Mouse (Mus musculus): Measurements from ENCODE around the gene Gm826. TPM values are rescaled to one million over a fixed set of nuclear protein-coding genes. Genes with fewer than 3 reads are reported as not detected.

Gm826 gene
- polyA plus RNA-seq, 1 experiment from 2014 or later: 0.38 TPM

DNA sequence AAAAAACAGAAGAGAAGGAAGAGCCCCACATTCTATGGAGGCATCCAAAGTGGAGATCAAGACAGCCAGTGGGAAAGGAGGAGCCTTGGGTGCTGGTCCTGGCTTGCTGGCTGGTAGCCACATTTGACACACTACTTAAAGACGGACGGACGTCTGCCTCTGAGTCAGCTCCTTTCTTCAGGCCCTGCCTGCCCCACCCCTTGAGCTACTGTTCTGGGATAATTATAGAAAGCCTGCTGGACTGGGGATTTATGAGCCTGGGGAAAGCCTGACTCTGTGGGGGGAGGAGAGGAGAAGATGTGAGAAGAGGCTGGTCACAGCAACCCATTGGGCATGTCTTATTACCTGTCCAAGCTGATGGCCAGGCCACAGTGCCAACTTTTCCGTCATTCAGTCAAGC, 12.1 kb downstream of the Gm826 start:
- Histone ChIP-seq H3K36me3 (ENCODE audit: control insufficient read depth, insufficient read depth, low read length) (no peaks in the 10 kb centered on the region), H3K27me3 (ENCODE audit: control insufficient read depth, insufficient read depth, low read length) (no peaks in the 10 kb centered on the region), H3K4me3 (replicated peaks; ENCODE audit: low read depth, low read length) (no peak overlapping the region), H3K9me3 (ENCODE audit: control insufficient read depth, low read length) (no peaks in the 10 kb centered on the region), H3K4me2 (ENCODE audit: low read length) (no peak overlapping the region), H3K9ac (replicated peaks; ENCODE audit: low read length) (no peak overlapping the region), H3K27ac (replicated peaks; ENCODE audit: low read depth, low read length) (no peak overlapping the region), H3K4me1 (ENCODE audit: control insufficient read depth, insufficient read depth, low read length) (no peaks in the 10 kb centered on the region)
- WGBS: 53% methylated on average over 4 of the region's 4 CpGs
- DNase-seq (no peak), ATAC-seq (ENCODE audit: low FRiP score, low TSS enrichment) (no peak)

DNA sequence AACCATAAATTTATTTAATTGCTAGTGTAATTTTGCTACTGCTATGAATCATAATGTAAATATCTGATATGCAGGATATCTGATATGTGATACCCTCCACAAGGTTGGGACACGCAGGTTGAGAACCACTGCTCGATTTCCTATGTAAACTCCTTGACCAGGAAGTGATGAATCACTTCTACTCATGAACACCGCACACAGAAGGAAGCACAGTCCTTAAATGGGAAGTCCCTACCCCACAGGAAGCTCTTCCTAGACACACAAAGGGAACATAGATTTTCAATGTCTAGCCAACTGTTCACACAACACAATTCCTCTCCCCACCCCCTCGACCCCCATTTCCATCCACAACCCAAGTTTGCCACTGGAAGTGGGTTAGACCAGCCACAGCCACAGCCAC, 15.7 kb downstream of the Gm826 start:
- Histone ChIP-seq H3K4me1 (ENCODE audit: control insufficient read depth, insufficient read depth, low read length) (no peaks in the 10 kb centered on the region), H3K4me3 (replicated peaks; ENCODE audit: low read depth, low read length) (no peak overlapping the region), H3K27me3 (ENCODE audit: control insufficient read depth, insufficient read depth, low read length) (no peaks in the 10 kb centered on the region), H3K27ac (replicated peaks; ENCODE audit: low read depth, low read length) (no peak overlapping the region), H3K4me2 (ENCODE audit: low read length) (no peak overlapping the region), H3K36me3 (ENCODE audit: control insufficient read depth, insufficient read depth, low read length) (no peaks in the 10 kb centered on the region), H3K9ac (replicated peaks; ENCODE audit: low read length) (no peak overlapping the region), H3K9me3 (ENCODE audit: control insufficient read depth, low read length) (no peaks in the 10 kb centered on the region)
- no peak for DNase-seq
- WGBS: 88% methylated on average over 4 of the region's 4 CpGs
- no peak for ATAC-seq (ENCODE audit: low FRiP score, low TSS enrichment)

DNA sequence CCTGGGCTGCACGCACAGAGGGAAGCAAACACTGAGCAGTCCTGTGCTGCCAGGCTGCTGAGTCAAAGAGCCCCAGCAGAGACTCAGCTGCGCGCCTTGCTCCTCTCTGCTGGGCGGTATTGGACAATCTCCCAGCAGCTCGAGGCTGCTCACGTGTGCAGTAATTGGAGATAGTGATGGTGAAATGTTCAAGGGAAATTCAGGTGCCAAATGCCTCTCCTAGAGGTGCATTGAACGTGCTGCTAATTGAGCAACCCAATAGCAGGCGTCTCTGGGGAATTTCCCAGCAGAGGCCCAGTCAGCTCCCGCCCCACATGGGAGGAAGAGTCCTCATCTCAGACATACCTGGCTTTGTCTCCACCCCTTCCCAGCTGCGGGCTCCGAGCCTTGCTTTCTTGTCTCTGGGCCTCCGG, 20.4 kb downstream of the Gm826 start:
- H3K4me2 ChIP-seq (ENCODE audit: low read length): no peak overlapping the region
- H3K27ac ChIP-seq (replicated peaks; ENCODE audit: low read depth, low read length): no peak overlapping the region
- H3K9me3 ChIP-seq (ENCODE audit: control insufficient read depth, low read length): no peaks in the 10 kb centered on the region
- no peak overlapping the region for H3K9ac ChIP-seq (replicated peaks; ENCODE audit: low read length)
- DNase-seq: peak; percentile 30
- ATAC-seq (ENCODE audit: low FRiP score, low TSS enrichment): no peak
- no peaks in the 10 kb centered on the region for H3K4me1 ChIP-seq (ENCODE audit: control insufficient read depth, insufficient read depth, low read length)
- H3K36me3 ChIP-seq (ENCODE audit: control insufficient read depth, insufficient read depth, low read length): no peaks in the 10 kb centered on the region
- no peaks in the 10 kb centered on the region for H3K27me3 ChIP-seq (ENCODE audit: control insufficient read depth, insufficient read depth, low read length)
- 33% methylated on average over 12 of the region's 12 CpGs for WGBS
- H3K4me3 ChIP-seq (replicated peaks; ENCODE audit: low read depth, low read length): no peak overlapping the region

DNA sequence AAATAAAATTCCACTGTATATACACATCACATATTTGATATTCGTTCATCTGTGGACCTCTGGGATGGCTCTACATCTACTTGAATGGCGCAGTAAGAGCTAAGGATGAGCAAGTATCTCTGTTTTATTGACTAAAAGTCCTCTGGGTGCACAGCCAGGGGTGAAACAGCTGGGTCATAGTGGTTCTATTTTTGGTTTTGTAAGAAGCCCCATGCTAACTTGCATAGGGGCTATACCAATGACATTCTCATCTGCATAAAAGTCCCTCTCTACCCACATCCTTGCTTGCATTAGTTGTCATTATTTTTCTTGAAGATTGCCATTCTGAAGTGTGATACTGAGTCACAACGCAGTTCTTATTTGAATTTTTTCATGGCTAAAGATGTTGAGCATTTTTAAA, 28.9 kb downstream of the Gm826 start:
- Histone ChIP-seq H3K9ac (replicated peaks; ENCODE audit: low read length) (no peak overlapping the region), H3K4me2 (ENCODE audit: low read length) (no peak overlapping the region), H3K36me3 (ENCODE audit: control insufficient read depth, insufficient read depth, low read length) (no peaks in the 10 kb centered on the region), H3K27ac (replicated peaks; ENCODE audit: low read depth, low read length) (no peak overlapping the region), H3K27me3 (ENCODE audit: control insufficient read depth, insufficient read depth, low read length) (no peaks in the 10 kb centered on the region), H3K9me3 (ENCODE audit: control insufficient read depth, low read length) (no peaks in the 10 kb centered on the region), H3K4me3 (replicated peaks; ENCODE audit: low read depth, low read length) (no peak overlapping the region), H3K4me1 (ENCODE audit: control insufficient read depth, insufficient read depth, low read length) (no peaks in the 10 kb centered on the region)
- ATAC-seq (ENCODE audit: low FRiP score, low TSS enrichment) (no peak), DNase-seq (no peak)
- 81% methylated on average over 3 of the region's 3 CpGs for WGBS

DNA sequence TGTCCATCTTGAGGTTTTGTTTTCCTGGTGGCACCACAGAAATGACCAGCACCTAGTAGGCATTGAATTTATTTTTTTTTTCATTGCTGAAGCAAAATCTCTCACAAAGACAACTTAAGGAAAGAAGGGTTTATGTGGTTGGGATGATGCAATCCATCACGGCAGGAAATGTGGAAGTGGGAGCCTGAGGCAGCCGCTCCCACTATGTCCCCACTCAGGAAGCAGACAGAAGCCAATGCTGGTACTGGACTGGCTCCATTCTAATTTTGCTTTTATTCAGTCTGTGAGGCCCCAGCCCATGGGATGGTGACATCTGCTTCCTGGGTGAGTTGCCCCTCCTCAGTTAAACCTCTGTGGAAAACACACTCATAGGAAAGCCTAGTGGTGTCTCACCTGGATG, 30.0 kb downstream of the Gm826 start:
- Histone ChIP-seq H3K9me3 (ENCODE audit: control insufficient read depth, low read length) (no peaks in the 10 kb centered on the region), H3K4me1 (ENCODE audit: control insufficient read depth, insufficient read depth, low read length) (no peaks in the 10 kb centered on the region), H3K27me3 (ENCODE audit: control insufficient read depth, insufficient read depth, low read length) (no peaks in the 10 kb centered on the region), H3K36me3 (ENCODE audit: control insufficient read depth, insufficient read depth, low read length) (no peaks in the 10 kb centered on the region), H3K4me3 (replicated peaks; ENCODE audit: low read depth, low read length) (no peak overlapping the region), H3K4me2 (ENCODE audit: low read length) (no peak overlapping the region), H3K27ac (replicated peaks; ENCODE audit: low read depth, low read length) (no peak overlapping the region), H3K9ac (replicated peaks; ENCODE audit: low read length) (no peak overlapping the region)
- ATAC-seq (ENCODE audit: low FRiP score, low TSS enrichment): no peak
- 86% methylated on average over 2 of the region's 2 CpGs for WGBS
- DNase-seq: no peak

DNA sequence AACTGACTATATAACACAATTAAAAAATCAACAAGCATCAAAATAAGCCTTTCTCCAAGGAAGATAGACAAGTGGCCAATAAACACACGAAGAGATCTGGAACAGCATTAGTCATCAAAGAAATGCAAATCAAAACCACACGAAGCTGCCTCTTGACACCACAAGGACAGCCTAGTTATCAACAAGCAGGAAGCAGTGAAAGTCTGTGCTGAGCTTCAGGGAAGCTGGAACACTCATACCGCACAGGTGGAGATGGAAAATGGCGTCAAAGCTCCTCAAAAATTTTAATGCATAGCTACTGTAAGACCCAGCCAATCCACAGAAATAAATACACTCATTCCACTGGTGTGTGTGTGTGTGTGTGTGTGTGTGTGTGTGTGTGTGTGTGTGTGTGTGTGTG, 31.9 kb downstream of the Gm826 start:
- Histone ChIP-seq H3K9ac (replicated peaks; ENCODE audit: low read length) (no peak overlapping the region), H3K4me2 (ENCODE audit: low read length) (no peak overlapping the region), H3K36me3 (ENCODE audit: control insufficient read depth, insufficient read depth, low read length) (no peaks in the 10 kb centered on the region), H3K27ac (replicated peaks; ENCODE audit: low read depth, low read length) (no peak overlapping the region), H3K4me3 (replicated peaks; ENCODE audit: low read depth, low read length) (no peak overlapping the region), H3K4me1 (ENCODE audit: control insufficient read depth, insufficient read depth, low read length) (no peaks in the 10 kb centered on the region), H3K9me3 (ENCODE audit: control insufficient read depth, low read length) (no peaks in the 10 kb centered on the region), H3K27me3 (ENCODE audit: control insufficient read depth, insufficient read depth, low read length) (no peaks in the 10 kb centered on the region)
- DNase-seq (no peak), ATAC-seq (ENCODE audit: low FRiP score, low TSS enrichment) (no peak)
- 64% methylated on average over 4 of the region's 4 CpGs for WGBS

DNA sequence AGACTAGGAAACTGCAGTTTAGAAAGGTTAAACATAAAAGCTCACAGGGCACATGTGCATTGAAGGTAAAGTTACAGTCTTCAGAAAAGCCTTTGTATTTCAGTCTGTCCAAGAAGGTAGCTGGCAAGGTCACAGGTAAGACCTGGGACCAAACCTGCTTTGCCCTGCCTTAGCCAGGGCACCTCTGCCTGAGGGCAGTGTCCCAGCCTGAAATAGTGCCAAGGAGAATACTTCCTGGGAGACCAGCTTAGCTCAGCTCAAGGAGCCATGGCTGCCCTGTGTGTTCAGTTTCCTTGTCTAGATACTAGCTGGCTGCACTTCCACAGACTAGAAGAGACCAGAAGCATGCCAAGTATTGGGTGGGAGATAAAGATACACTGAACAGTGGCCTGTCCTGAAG, 35.4 kb downstream of the Gm826 start:
- DNase-seq (no peak), ATAC-seq (ENCODE audit: low FRiP score, low TSS enrichment) (no peak)
- no peaks in the 10 kb centered on the region for H3K9me3 ChIP-seq (ENCODE audit: control insufficient read depth, low read length)
- no peaks in the 10 kb centered on the region for H3K4me1 ChIP-seq (ENCODE audit: control insufficient read depth, insufficient read depth, low read length)
- no peak overlapping the region for H3K4me2 ChIP-seq (ENCODE audit: low read length)
- H3K27me3 ChIP-seq (ENCODE audit: control insufficient read depth, insufficient read depth, low read length): no peaks in the 10 kb centered on the region
- H3K9ac ChIP-seq (replicated peaks; ENCODE audit: low read length): no peak overlapping the region
- no peaks in the 10 kb centered on the region for H3K36me3 ChIP-seq (ENCODE audit: control insufficient read depth, insufficient read depth, low read length)
- no peak overlapping the region for H3K4me3 ChIP-seq (replicated peaks; ENCODE audit: low read depth, low read length)
- no peak overlapping the region for H3K27ac ChIP-seq (replicated peaks; ENCODE audit: low read depth, low read length)

DNA sequence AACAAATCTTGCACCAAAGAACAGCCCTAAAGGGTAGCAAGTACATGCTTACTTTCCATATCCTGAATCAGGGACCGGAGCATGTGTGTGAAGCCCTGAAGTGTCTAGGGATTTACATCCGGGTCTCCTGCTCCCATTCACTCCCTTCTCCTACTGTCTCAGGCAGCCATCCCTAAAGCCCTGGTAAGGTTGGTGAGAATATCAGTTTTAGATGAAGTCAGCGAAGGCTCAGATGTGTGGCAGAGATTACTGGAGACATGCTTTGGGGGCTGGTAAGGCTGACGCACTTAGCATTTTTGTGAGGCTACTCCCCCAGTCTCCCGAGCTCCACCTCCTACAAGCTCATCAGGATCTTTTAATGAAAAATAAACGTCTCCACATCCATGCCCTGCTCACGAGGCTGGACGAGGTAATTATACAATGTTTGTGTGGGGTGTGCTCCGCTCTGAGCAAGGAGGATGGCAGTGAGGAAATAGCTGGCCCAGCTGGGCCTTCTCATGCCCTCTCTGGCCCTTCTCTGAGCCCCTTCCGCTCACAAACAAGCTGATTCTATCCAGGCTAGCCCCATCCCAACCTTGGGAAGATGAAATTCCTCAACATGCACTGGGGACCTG, 45.3 kb downstream of the Gm826 start:
- H3K4me3 ChIP-seq (replicated peaks; ENCODE audit: low read depth, low read length): no peak overlapping the region
- H3K4me2 ChIP-seq (ENCODE audit: low read length): no peak overlapping the region
- no peaks in the 10 kb centered on the region for H3K4me1 ChIP-seq (ENCODE audit: control insufficient read depth, insufficient read depth, low read length)
- no peaks in the 10 kb centered on the region for H3K36me3 ChIP-seq (ENCODE audit: control insufficient read depth, insufficient read depth, low read length)
- DNase-seq (no peak), ATAC-seq (ENCODE audit: low FRiP score, low TSS enrichment) (no peak)
- H3K9ac ChIP-seq (replicated peaks; ENCODE audit: low read length): no peak overlapping the region
- H3K27me3 ChIP-seq (ENCODE audit: control insufficient read depth, insufficient read depth, low read length): no peaks in the 10 kb centered on the region
- 81% methylated on average over 10 of the region's 10 CpGs for WGBS
- H3K27ac ChIP-seq (replicated peaks; ENCODE audit: low read depth, low read length): no peak overlapping the region
- no peaks in the 10 kb centered on the region for H3K9me3 ChIP-seq (ENCODE audit: control insufficient read depth, low read length)

DNA sequence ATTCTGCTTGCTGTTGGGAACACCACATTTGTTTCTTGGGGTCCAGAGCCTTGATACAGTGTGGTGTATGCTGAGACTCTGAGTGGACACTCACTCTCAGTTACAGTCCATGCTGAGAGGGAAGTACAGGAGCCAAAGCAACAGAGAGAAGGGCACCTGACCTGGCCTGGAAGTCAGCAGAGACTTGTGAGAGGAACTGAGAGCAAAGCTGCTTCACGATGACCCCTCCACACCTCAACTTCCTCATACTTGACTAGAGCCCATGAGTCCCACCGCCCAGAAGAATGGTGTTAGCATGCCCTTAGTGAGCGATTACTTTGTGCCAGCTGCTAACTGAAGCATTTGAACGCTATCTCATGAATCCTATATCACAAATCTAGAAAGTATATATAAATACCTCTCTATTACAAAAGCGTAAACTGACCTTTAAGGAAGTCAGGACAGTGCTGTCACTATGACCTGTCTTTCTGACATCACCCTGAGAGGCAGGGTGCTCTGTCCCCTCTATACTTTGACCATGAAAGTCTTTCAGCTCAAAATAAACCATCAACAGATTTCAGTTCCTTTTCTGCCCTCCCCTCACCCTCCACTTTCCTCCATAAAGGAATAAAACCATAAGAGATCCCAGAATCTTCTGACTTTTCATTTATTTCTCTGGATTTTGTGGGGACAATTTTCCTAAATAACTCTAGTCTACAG, 57.9 kb downstream of the Gm826 start:
- Histone ChIP-seq H3K27me3 (ENCODE audit: control insufficient read depth, insufficient read depth, low read length) (no peaks in the 10 kb centered on the region), H3K36me3 (ENCODE audit: control insufficient read depth, insufficient read depth, low read length) (no peaks in the 10 kb centered on the region), H3K9me3 (ENCODE audit: control insufficient read depth, low read length) (0 out of 2 replicates have a peak, but pooled peaks cover 4% of the 10 kb centered on the region), H3K4me2 (ENCODE audit: low read length) (no peak overlapping the region), H3K27ac (replicated peaks; ENCODE audit: low read depth, low read length) (no peak overlapping the region), H3K4me1 (ENCODE audit: control insufficient read depth, insufficient read depth, low read length) (no peaks in the 10 kb centered on the region), H3K9ac (replicated peaks; ENCODE audit: low read length) (no peak overlapping the region), H3K4me3 (replicated peaks; ENCODE audit: low read depth, low read length) (no peak overlapping the region)
- no peak for ATAC-seq (ENCODE audit: low FRiP score, low TSS enrichment)
- no peak for DNase-seq
- WGBS: 90% methylated on average over 5 of the region's 5 CpGs
